Mouse (Mus musculus): ENCODE measurements around the gene Rtraf. TPM values are rescaled to one million over a fixed set of nuclear protein-coding genes. Genes with fewer than 3 reads are reported as not detected.

Rtraf gene
- total RNA-seq, 1 experiment from 2014 or later = 194 TPM

DNA sequence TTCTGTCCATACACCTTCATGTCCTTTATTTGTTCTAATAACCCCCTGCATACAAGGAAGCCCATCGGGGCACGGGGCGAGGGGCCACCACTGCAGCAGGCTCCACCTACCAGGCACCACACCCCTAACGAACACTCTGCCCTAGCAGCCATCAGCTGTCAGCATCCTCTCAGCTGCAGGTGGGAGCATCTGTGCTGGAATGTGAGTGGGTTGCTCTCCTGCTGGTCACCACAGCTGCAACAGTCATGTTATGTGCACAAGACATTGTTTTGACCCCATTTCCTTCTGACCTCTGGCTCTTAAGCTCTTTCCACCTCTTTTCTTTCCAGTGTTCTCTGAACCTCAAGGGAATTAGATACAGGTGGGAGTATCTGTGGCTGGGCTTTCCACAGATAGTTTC, 61.6 kb downstream of the Rtraf start:
- ATAC-seq (replicated peaks; ENCODE audit: low read depth, poor library complexity, severe bottlenecking) = no peak

Other genes starting within 250 kb of the Rtraf start
- gene Gm2237, start 238.7 kb downstream of the Rtraf start, total RNA-seq (2017) = 1.6 and 5.7 TPM in 2 replicates
- gene Gm5458, start 221.2 kb downstream of the Rtraf start, total RNA-seq (2017) = not detected in 2 replicates
- 0.82 and 1.2 TPM in 2 replicates for gene Nid2, start 72.6 kb downstream of the Rtraf start, total RNA-seq (2017)
- 38.7 TPM in 2 replicates for gene Gng2, start 153.8 kb upstream of the Rtraf start, total RNA-seq (2017)

Measured in common myeloid progenitor, adult 5-6 weeks (primary cell).